Mouse (Mus musculus) yolk sac, embryonic 10.5 days (tissue): ENCODE results near the gene Mxra8.

Experiments used
- DNase-seq: peaks from one replicate; pipeline ENCODE4 v3.0.0-alpha.2; 2017; ENCODE audit warnings: low spot score

The Mxra8 gene

DNA sequence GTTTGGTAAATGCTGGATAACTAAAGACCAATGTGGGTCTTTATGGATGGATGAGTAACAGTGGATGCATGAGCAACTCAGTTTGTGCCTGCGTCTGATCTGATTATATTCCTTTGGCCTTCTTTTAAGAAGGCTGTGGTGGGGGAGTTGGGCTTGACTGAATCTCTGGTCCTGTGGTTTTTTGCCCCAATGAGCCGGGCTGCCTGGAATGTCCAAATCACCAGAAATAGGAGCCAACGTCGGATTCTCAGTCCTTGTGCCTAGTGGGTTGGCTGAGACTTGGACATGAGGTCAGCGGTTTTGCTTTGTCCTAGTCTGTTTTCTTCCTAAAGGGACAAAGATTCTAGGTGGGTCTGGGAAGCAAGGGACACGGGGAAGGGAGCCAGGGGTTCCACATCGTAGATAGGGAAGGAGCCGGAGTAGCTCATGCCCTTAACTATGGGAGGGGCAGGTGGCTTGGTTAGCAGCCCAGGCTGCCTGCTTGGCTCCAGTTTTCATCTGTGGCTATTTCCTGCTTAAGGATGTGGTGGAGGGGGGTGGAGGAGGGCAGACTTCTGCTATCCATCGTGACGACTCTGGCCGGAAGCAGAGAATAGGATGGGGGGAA is 2.0 kb upstream of the Mxra8 start:
- no peak for DNase-seq

GRCm38 (mm10) chr4:155838187-155839153 is 1.0 kb upstream of the Mxra8 start:
- DNase-seq: no peak

DNA sequence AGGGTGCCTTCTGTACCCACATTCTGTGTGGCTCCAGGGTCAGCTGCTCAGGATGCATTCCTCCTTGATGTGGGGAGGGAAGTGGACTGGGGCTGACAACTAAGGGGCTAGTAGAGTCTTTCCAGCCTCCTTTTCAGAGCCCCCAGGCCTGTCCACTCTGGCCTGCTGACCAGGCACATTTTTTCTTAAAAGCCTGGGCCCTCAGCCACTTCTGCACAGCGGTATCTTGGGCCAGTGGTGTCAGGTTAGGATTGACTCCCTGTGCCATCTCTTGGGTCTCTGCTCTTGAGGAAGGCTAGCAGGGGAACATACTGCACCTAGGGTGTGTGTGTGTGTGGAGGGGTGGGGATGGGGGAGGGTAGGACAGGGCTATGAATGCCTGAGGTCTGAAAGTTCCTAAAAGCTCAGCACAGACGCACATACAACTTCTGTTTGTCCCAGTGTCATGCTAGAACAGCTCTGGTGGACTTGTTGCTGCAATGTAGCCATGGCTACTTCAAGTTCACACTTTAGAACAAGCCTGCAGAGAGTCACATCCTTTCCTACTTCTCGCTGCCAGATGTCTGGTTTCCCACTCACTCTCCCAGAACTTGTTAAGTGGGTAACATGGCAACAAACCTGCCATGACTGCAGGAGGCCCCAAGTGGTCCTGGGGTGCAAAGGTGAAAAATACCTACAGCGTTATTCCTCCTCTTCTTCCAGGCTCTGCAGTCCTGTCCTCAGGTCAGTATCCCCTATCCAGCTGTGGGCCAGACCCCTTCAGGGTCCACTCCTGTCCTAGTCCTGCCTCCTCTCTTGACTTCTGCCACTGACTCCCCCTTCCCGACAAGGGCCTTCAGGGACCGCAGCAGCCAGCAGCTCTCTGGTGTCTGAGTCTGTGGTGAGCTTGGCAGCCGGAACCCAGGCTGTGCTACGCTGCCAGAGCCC is 859 bp downstream of the Mxra8 start:
- DNase-seq: no peak

GRCm38 (mm10) chr4:155841003-155841454 is 1.5 kb downstream of the Mxra8 start:
- DNase-seq: peak; percentile 64

- DNase-seq: no peak
These were observed 2.3 kb downstream of the Mxra8 start for GRCm38 (mm10) chr4:155841651-155842270.

- no peak for DNase-seq
These were observed 3.8 kb downstream of the Mxra8 start for GRCm38 (mm10) chr4:155843231-155843630.

- peak; percentile 92 for DNase-seq
These were observed 7.5 kb downstream of the Mxra8 start, which contains the start of gene Dvl1 for GRCm38 (mm10) chr4:155846871-155847578. Dvl1 (plus strand) TSS chr4:155847402.

DNA sequence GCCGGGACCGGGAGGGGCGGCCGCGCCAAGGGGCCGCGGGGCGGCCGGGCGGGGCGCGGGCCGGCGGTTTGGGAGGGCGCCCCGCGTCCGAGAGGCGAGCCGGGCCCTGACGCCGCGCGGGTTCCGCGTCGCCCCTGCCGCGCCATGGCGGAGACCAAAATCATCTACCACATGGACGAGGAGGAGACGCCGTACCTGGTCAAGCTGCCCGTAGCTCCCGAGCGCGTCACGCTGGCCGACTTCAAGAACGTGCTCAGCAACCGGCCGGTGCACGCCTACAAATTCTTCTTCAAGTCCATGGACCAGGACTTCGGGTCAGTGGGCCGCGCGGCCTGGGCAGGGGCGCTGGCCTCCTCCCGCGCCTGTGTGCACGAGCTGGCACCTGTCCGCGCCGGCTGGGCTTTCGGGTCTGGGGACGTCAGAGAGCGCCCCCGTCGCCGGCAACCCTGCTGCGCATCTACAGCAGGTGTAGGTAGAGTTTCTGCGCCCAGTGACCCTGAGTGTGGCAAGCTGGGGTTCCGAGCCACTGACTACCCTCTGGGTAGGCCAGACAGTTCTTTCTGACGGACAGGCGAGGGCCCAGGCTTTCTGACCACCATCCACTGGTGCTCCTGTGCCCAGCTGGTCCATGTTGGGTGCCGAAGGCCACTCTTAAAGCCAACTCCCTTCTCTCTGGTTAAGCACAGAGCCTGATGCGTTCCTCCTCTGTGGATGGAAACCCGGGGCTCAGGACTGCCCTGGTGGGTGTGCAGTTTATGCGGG is 8.3 kb downstream of the Mxra8 start:
- DNase-seq: peak; percentile 55

DNA sequence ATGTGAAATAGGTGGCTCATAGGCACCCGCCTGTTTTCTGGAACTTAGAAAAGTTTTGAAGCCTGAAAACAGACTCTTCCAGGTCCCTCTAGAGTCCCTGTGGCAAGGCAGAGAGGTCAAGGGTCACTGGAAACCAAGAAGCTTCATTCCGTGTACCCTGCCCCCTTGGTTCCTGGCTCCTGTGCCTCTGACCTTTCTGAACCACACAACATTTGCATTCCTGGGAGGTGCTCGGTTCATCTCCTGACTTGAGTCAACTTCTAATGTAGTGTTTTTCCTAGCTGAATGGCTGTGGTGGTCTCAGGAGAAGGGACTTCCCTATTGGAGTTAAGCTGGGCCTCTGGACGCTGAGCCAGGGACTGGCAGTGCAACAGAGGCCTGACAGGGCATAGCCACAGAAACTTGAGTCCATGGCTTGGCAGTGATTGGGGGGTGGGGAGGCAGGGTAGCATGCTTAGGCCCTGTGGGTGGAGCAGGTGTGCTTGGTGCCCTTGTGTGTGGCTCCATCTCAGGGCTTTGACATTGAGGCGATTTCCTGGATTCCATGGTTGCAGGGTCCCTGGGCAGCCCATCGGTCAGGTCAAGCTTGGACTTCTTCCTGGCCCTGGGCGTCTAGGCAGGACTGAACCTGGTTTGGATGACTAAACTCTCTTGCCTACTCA is 9.1 kb downstream of the Mxra8 start:
- DNase-seq: peak; percentile 80

- no peak for DNase-seq
These were observed 9.9 kb downstream of the Mxra8 start for GRCm38 (mm10) chr4:155849391-155849790.

- no peak for DNase-seq
These were observed 10.4 kb downstream of the Mxra8 start for GRCm38 (mm10) chr4:155849792-155850451.

DNA sequence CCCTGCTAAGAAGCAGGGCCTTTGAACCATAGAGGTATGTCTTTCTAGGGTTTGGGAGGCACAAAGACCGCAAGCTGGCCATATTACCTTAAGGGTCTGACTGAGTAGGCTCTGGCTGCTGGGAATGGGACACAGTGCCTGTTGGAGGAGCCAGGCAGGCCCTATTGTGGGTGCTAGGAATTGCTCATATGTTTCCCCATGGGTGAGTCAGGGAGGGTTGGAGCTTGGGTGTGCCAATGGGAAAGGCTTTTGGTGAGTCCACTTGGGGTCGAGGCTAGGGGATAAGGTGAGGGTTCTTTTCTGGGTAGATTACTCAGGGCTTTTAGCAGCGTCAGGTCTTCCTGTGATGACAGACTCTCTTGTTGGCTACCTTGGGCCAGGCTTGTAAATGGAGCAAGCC is 11.9 kb downstream of the Mxra8 start:
- DNase-seq: no peak

DNA sequence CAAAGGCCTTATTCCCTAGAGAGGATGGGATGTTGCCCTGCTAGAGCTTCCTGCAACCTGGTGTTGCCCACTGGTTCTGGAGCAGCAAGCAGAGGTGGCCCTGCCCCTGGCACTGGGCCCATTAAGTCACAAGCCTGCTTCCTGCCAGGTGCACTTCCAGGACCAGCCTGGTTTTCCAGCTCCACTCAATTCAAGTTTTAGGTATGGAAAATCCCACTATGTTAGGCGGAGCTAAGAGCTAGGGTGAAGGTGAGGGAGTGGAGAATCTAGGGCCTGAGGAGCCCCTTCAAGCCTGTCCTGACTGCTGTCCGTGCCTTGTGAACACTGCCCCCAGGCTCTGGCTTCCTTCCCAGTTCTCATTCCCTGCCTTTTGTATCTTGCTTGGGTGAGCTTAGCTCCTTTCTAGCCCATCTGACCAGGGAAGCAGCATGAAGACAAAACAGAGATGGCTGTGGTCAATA is 12.5 kb downstream of the Mxra8 start:
- no peak for DNase-seq

GRCm38 (mm10) chr4:155853421-155853820 is 13.9 kb downstream of the Mxra8 start:
- DNase-seq: no peak

GRCm38 (mm10) chr4:155854991-155855390 is 15.5 kb downstream of the Mxra8 start:
- no peak for DNase-seq

DNA sequence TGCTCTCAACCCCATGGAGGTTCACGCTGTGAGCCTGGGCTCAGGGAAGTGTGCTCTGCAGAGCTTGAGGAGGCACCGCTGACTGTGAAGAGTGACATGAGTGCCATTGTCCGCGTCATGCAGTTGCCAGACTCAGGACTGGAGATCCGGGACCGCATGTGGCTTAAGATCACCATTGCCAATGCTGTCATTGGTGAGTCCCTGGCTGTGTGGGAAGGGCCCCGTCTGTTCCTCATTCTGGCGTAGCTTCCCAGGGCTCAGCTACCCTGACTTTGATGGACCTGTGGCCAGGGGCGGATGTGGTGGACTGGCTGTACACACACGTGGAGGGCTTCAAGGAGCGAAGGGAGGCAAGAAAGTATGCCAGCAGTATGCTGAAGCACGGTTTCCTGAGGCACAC is 16.6 kb downstream of the Mxra8 start:
- DNase-seq: no peak

- no peak for DNase-seq
These were observed 17.4 kb downstream of the Mxra8 start for GRCm38 (mm10) chr4:155856881-155857280.

DNA sequence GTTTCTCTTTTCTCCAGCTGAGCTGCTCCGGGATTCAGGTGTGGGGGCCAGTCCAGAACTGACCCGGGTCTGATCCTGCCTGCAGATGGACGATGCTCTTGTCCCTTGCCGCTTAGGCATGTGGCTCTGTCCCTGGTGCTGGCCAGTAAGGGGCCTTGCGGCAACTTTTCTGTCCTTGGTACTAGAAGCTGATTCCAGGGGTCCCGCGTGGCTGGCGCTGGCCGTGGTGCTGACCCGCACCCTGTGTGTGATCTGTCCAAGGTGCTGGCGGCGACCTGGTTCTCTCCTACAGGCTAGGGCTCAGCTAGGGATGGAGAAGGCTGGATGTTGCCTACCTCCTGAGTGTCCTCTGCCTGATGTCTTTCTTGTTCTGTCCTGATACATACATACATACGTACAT is 19.8 kb downstream of the Mxra8 start:
- DNase-seq: peak; percentile 74

- DNase-seq: no peak
These were observed 22.3 kb downstream of the Mxra8 start for GRCm38 (mm10) chr4:155861787-155862186.
